Mouse (Mus musculus): ENCODE results near the gene Styxl1. TPM values are rescaled to one million over a fixed set of nuclear protein-coding genes. Genes with fewer than 3 reads are reported as not detected.

Styxl1 gene
- total RNA-seq, 1 experiment, result not detected

- Histone ChIP-seq H3K27ac (ENCODE audit: insufficient read depth, low read depth, low read length, poor library complexity, severe bottlenecking) (no peak overlapping the region), H3K4me1 (ENCODE audit: control insufficient read depth in 2 of 2, insufficient read depth in 2 of 2, low read length in 2 of 2, poor library complexity in 1 of 2) (no peaks in the 10 kb centered on the region), H3K4me3 (ENCODE audit: insufficient read depth in 1 of 2, low read depth in 1 of 2, low read length in 2 of 2, poor library complexity in 1 of 2, severe bottlenecking in 1 of 2) (no peak overlapping the region), H3K36me3 (ENCODE audit: control insufficient read depth, insufficient read depth, low read length, poor library complexity, severe bottlenecking) (no peaks in the 10 kb centered on the region), H3K9ac (ENCODE audit: insufficient read depth, low read depth, low read length, poor library complexity, severe bottlenecking) (no peak overlapping the region), H3K9me3 (ENCODE audit: control insufficient read depth, insufficient read depth, low read depth, low read length) (no peaks in the 10 kb centered on the region)
- TF ChIP-seq ZNF384 (IDR thresholded peaks at IDR 0.05; ENCODE audit: low read depth, low read length) (no peak), CHD2 (IDR thresholded peaks at IDR 0.05; ENCODE audit: low read depth, low read length) (no peak), ZC3H11A (IDR thresholded peaks at IDR 0.05; ENCODE audit: borderline replicate concordance, low read depth, low read length) (no peak), HCFC1 (IDR thresholded peaks at IDR 0.05; ENCODE audit: borderline replicate concordance, insufficient read depth, low read length) (no peak), MAFK (IDR thresholded peaks at IDR 0.05; ENCODE audit: insufficient read depth, low read depth, low read length) (no peak)
- DNase-seq (ENCODE audit: low read depth, low spot score), result no peak
- in situ Hi-C loops (cut with MboI; ENCODE audit: low sequenced_read_pairs in 2 of 2, unreplicated experiment in 2 of 2), result loop anchor here (10.0 to 25.0 kb wide), 3 partner anchors 150 to 360 kb away; no protein-coding TSS in a partner anchor
Measured at GRCm38 (mm10) chr5:135764971-135765370, 13.2 kb downstream of the Styxl1 start.

GRCm38 (mm10) chr5:135763526-135763925, 14.7 kb downstream of the Styxl1 start:
- Histone ChIP-seq H3K4me1 (ENCODE audit: control insufficient read depth in 2 of 2, insufficient read depth in 2 of 2, low read length in 2 of 2, poor library complexity in 1 of 2) (no peaks in the 10 kb centered on the region), H3K9ac (ENCODE audit: insufficient read depth, low read depth, low read length, poor library complexity, severe bottlenecking) (no peak overlapping the region), H3K36me3 (ENCODE audit: control insufficient read depth, insufficient read depth, low read length, poor library complexity, severe bottlenecking) (no peaks in the 10 kb centered on the region), H3K4me3 (ENCODE audit: insufficient read depth in 1 of 2, low read depth in 1 of 2, low read length in 2 of 2, poor library complexity in 1 of 2, severe bottlenecking in 1 of 2) (no peak overlapping the region), H3K9me3 (ENCODE audit: control insufficient read depth, insufficient read depth, low read depth, low read length) (no peaks in the 10 kb centered on the region), H3K27ac (ENCODE audit: insufficient read depth, low read depth, low read length, poor library complexity, severe bottlenecking) (no peak overlapping the region)
- in situ Hi-C loops (cut with MboI; ENCODE audit: low sequenced_read_pairs in 2 of 2, unreplicated experiment in 2 of 2), result loop anchor here (10.0 to 25.0 kb wide), 3 partner anchors 149 to 359 kb away; no protein-coding TSS in a partner anchor
- DNase-seq (ENCODE audit: low read depth, low spot score), result peak; percentile 69
- TF ChIP-seq MAFK (IDR thresholded peaks at IDR 0.05; ENCODE audit: insufficient read depth, low read depth, low read length) (no peak), CHD2 (IDR thresholded peaks at IDR 0.05; ENCODE audit: low read depth, low read length) (no peak), ZC3H11A (IDR thresholded peaks at IDR 0.05; ENCODE audit: borderline replicate concordance, low read depth, low read length) (peak; percentile 99)

- TF ChIP-seq ZC3H11A (IDR thresholded peaks at IDR 0.05; ENCODE audit: borderline replicate concordance, low read depth, low read length) (no peak), HCFC1 (IDR thresholded peaks at IDR 0.05; ENCODE audit: borderline replicate concordance, insufficient read depth, low read length) (no peak), ZNF384 (IDR thresholded peaks at IDR 0.05; ENCODE audit: low read depth, low read length) (no peak), CHD2 (IDR thresholded peaks at IDR 0.05; ENCODE audit: low read depth, low read length) (no peak), MAFK (IDR thresholded peaks at IDR 0.05; ENCODE audit: insufficient read depth, low read depth, low read length) (no peak)
- in situ Hi-C loops (cut with MboI; ENCODE audit: low sequenced_read_pairs in 2 of 2, unreplicated experiment in 2 of 2), result loop anchor here (10.0 to 25.0 kb wide), 3 partner anchors 147 to 357 kb away; no protein-coding TSS in a partner anchor
- H3K27ac ChIP-seq (ENCODE audit: insufficient read depth, low read depth, low read length, poor library complexity, severe bottlenecking), result no peak overlapping the region
- H3K4me1 ChIP-seq (ENCODE audit: control insufficient read depth in 2 of 2, insufficient read depth in 2 of 2, low read length in 2 of 2, poor library complexity in 1 of 2), result no peaks in the 10 kb centered on the region
- H3K36me3 ChIP-seq (ENCODE audit: control insufficient read depth, insufficient read depth, low read length, poor library complexity, severe bottlenecking), result no peaks in the 10 kb centered on the region
- no peak for DNase-seq (ENCODE audit: low read depth, low spot score)
- no peaks in the 10 kb centered on the region for H3K9me3 ChIP-seq (ENCODE audit: control insufficient read depth, insufficient read depth, low read depth, low read length)
- no peak overlapping the region for H3K9ac ChIP-seq (ENCODE audit: insufficient read depth, low read depth, low read length, poor library complexity, severe bottlenecking)
- H3K4me3 ChIP-seq (ENCODE audit: insufficient read depth in 1 of 2, low read depth in 1 of 2, low read length in 2 of 2, poor library complexity in 1 of 2, severe bottlenecking in 1 of 2), result no peak overlapping the region
Measured at GRCm38 (mm10) chr5:135761881-135762280, 16.3 kb downstream of the Styxl1 start.

- Histone ChIP-seq H3K4me3 (ENCODE audit: insufficient read depth in 1 of 2, low read depth in 1 of 2, low read length in 2 of 2, poor library complexity in 1 of 2, severe bottlenecking in 1 of 2) (no peak overlapping the region), H3K9me3 (ENCODE audit: control insufficient read depth, insufficient read depth, low read depth, low read length) (no peaks in the 10 kb centered on the region), H3K4me1 (ENCODE audit: control insufficient read depth in 2 of 2, insufficient read depth in 2 of 2, low read length in 2 of 2, poor library complexity in 1 of 2) (no peaks in the 10 kb centered on the region), H3K9ac (ENCODE audit: insufficient read depth, low read depth, low read length, poor library complexity, severe bottlenecking) (no peak overlapping the region), H3K27ac (ENCODE audit: insufficient read depth, low read depth, low read length, poor library complexity, severe bottlenecking) (no peak overlapping the region), H3K36me3 (ENCODE audit: control insufficient read depth, insufficient read depth, low read length, poor library complexity, severe bottlenecking) (no peaks in the 10 kb centered on the region)
- in situ Hi-C loops (cut with MboI; ENCODE audit: low sequenced_read_pairs in 2 of 2, unreplicated experiment in 2 of 2), result loop anchor here in 1 of 2 experiments (25.0 kb wide), 1 partner anchor 339 kb away; no protein-coding TSS in a partner anchor
- DNase-seq (ENCODE audit: low read depth, low spot score), result no peak
- TF ChIP-seq ZNF384 (IDR thresholded peaks at IDR 0.05; ENCODE audit: low read depth, low read length), result no peak
- no peak for TF ChIP-seq MAFK (IDR thresholded peaks at IDR 0.05; ENCODE audit: insufficient read depth, low read depth, low read length)
- TF ChIP-seq HCFC1 (IDR thresholded peaks at IDR 0.05; ENCODE audit: borderline replicate concordance, insufficient read depth, low read length), result no peak
- no peak for TF ChIP-seq CHD2 (IDR thresholded peaks at IDR 0.05; ENCODE audit: low read depth, low read length)
- TF ChIP-seq ZC3H11A (IDR thresholded peaks at IDR 0.05; ENCODE audit: borderline replicate concordance, low read depth, low read length), result no peak
Measured at GRCm38 (mm10) chr5:135751595-135751994, 26.6 kb downstream of the Styxl1 start.

GRCm38 (mm10) chr5:135751041-135751440, 27.1 kb downstream of the Styxl1 start:
- DNase-seq (ENCODE audit: low read depth, low spot score), result no peak
- in situ Hi-C loops (cut with MboI; ENCODE audit: low sequenced_read_pairs in 2 of 2, unreplicated experiment in 2 of 2), result loop anchor here in 1 of 2 experiments (25.0 kb wide), 1 partner anchor 339 kb away; no protein-coding TSS in a partner anchor
- Histone ChIP-seq H3K9me3 (ENCODE audit: control insufficient read depth, insufficient read depth, low read depth, low read length) (no peaks in the 10 kb centered on the region), H3K4me3 (ENCODE audit: insufficient read depth in 1 of 2, low read depth in 1 of 2, low read length in 2 of 2, poor library complexity in 1 of 2, severe bottlenecking in 1 of 2) (no peak overlapping the region), H3K27ac (ENCODE audit: insufficient read depth, low read depth, low read length, poor library complexity, severe bottlenecking) (no peak overlapping the region), H3K9ac (ENCODE audit: insufficient read depth, low read depth, low read length, poor library complexity, severe bottlenecking) (no peak overlapping the region), H3K4me1 (ENCODE audit: control insufficient read depth in 2 of 2, insufficient read depth in 2 of 2, low read length in 2 of 2, poor library complexity in 1 of 2) (no peaks in the 10 kb centered on the region), H3K36me3 (ENCODE audit: control insufficient read depth, insufficient read depth, low read length, poor library complexity, severe bottlenecking) (no peaks in the 10 kb centered on the region)
- TF ChIP-seq MAFK (IDR thresholded peaks at IDR 0.05; ENCODE audit: insufficient read depth, low read depth, low read length) (no peak), ZC3H11A (IDR thresholded peaks at IDR 0.05; ENCODE audit: borderline replicate concordance, low read depth, low read length) (no peak), CHD2 (IDR thresholded peaks at IDR 0.05; ENCODE audit: low read depth, low read length) (no peak), HCFC1 (IDR thresholded peaks at IDR 0.05; ENCODE audit: borderline replicate concordance, insufficient read depth, low read length) (no peak), ZNF384 (IDR thresholded peaks at IDR 0.05; ENCODE audit: low read depth, low read length) (no peak)

All from ES-E14 (cell line).